Mouse (Mus musculus) urinary bladder, postnatal 36 days (tissue): Measurements from ENCODE around the gene Cd47.

ENCODE experiments used
- DNase-seq, 2 experiments: peaks; one replicate each; pipeline ENCODE4 v3.0.0; 2022; ENCODE audit warnings: low spot score in 2 of 2, mixed read lengths in 1 of 2

Gene Cd47

GRCm38 (mm10) chr16:49799597-49800561 is at the start of gene Cd47:
Cd47 (plus strand) TSS chr16:49800533.
- no peak for DNase-seq

GRCm38 (mm10) chr16:49752906-49753305 is 47.4 kb upstream of the Cd47 start:
- DNase-seq: no peak

GRCm38 (mm10) chr16:49753318-49753717 is 47.0 kb upstream of the Cd47 start:
- no peak for DNase-seq

GRCm38 (mm10) chr16:49760517-49761203 is 39.7 kb upstream of the Cd47 start:
- DNase-seq: no peak

- no peak for DNase-seq
These were observed 38.4 kb upstream of the Cd47 start for GRCm38 (mm10) chr16:49761981-49762380.

- peak; percentile 8 to 21 for DNase-seq
These were observed 34.0 kb upstream of the Cd47 start for GRCm38 (mm10) chr16:49766326-49766725.

GRCm38 (mm10) chr16:49768491-49769031 is 31.8 kb upstream of the Cd47 start:
- DNase-seq: no peak

- DNase-seq: no peak
These were observed 30.5 kb upstream of the Cd47 start for GRCm38 (mm10) chr16:49769831-49770261.

GRCm38 (mm10) chr16:49770320-49771189 is 29.8 kb upstream of the Cd47 start:
- no peak for DNase-seq

GRCm38 (mm10) chr16:49771609-49772396 is 28.5 kb upstream of the Cd47 start:
- no peak for DNase-seq

- no peak for DNase-seq
These were observed 27.8 kb upstream of the Cd47 start for GRCm38 (mm10) chr16:49772576-49772975.

GRCm38 (mm10) chr16:49773068-49773467 is 27.3 kb upstream of the Cd47 start:
- DNase-seq: no peak

- DNase-seq: no peak
These were observed 26.0 kb upstream of the Cd47 start for GRCm38 (mm10) chr16:49774059-49775001.

GRCm38 (mm10) chr16:49775002-49775966 is 25.0 kb upstream of the Cd47 start:
- DNase-seq: no peak

GRCm38 (mm10) chr16:49776981-49777380 is 23.4 kb upstream of the Cd47 start:
- DNase-seq: no peak

- DNase-seq: no peak
These were observed 18.7 kb upstream of the Cd47 start for GRCm38 (mm10) chr16:49781556-49782156.

GRCm38 (mm10) chr16:49783369-49783768 is 17.0 kb upstream of the Cd47 start:
- DNase-seq: no peak

GRCm38 (mm10) chr16:49786116-49786515 is 14.2 kb upstream of the Cd47 start:
- DNase-seq: no peak
